Mouse (Mus musculus) adrenal gland, postnatal 4 days (tissue): Measurements from ENCODE around the gene Prep. TPM values are rescaled to one million over a fixed set of nuclear protein-coding genes. Genes with fewer than 3 reads are reported as not detected.

Experiments used
- DNase-seq, 2 experiments: peaks; one replicate each; pipeline ENCODE4 v3.0.0; 2021 to 2022; ENCODE audit warnings: low spot score in 2 of 2, mixed read lengths in 2 of 2
- total RNA-seq, 2 experiments: library from RNA; stranded (reverse); gene quantifications; 2 replicates each; pipeline ENCODE4 v1.2.3; 2021

Gene Prep
- total RNA-seq, 2 experiments from 2014 or later = 21.2 to 21.6 TPM

- no peak for DNase-seq
These were observed 47.5 kb downstream of the Prep start for GRCm38 (mm10) chr10:45114462-45114861.

GRCm38 (mm10) chr10:45116832-45117231 lies 49.8 kb downstream of the Prep start:
- DNase-seq = no peak

- DNase-seq = no peak
These were observed 51.4 kb downstream of the Prep start for GRCm38 (mm10) chr10:45118389-45118788.

GRCm38 (mm10) chr10:45121637-45122036 lies 54.6 kb downstream of the Prep start:
- DNase-seq = no peak

DNA sequence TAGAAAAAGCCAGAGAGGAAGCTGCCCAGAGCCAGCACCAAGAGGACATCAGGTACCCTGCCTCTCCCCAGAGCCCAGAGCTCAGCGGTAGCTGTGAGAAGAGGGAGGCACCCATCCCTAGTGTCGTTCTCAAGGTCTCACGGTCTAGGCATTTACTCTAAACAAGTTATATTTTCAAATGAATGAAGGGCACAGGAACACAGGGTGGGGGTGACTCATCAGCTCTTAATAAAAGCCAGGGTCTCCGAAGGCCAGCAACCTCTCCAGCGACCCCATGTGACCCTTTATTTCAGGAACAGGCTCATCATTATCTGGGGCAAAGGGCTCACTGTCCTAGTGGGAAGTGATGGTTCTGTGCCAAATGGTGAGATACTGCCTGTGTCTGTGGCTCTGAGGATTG lies 55.5 kb downstream of the Prep start:
- DNase-seq = no peak

GRCm38 (mm10) chr10:45123011-45123410 lies 56.0 kb downstream of the Prep start:
- no peak for DNase-seq

GRCm38 (mm10) chr10:45129105-45129504 lies 62.1 kb downstream of the Prep start:
- DNase-seq = no peak

DNA sequence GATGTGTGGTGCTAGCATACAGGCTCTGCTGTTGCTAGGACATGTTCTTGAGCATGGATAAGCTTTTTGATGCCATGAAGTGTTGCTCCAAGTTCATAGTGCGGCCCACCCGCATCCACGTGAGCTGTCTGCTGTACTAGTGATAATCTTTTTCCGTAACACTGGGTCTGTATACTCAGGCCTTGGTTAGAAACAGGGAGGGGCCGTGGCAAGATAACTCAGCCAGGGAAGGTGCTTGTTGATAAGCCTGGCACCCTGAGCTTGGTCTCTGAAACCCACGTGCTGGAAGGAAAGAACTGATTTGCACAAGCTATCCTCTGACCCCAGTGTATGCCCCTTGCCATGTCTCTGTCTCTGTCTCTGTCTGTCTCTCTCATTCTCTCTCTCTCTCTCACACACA lies 63.0 kb downstream of the Prep start:
- no peak for DNase-seq

GRCm38 (mm10) chr10:45132371-45132770 lies 65.4 kb downstream of the Prep start:
- DNase-seq = no peak

DNA sequence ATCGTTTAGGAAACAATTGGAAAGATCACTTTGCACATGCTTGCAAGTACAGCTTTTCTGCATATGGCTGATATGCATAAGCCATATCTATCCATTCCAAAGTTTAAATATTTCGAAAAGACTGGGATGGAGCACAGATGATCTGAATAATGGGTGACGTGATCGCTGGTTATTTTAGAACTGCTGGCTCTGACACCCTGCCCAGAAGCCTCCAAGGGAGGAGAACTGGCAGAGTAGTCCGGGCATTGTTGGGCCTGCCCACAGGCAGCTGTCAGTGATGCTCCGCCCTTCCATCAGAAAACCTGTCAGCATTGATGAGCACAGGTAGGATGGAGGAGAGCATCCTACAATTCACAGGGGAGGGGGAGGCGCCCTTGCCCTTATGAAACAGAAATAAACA lies 69.8 kb downstream of the Prep start:
- DNase-seq = no peak

DNA sequence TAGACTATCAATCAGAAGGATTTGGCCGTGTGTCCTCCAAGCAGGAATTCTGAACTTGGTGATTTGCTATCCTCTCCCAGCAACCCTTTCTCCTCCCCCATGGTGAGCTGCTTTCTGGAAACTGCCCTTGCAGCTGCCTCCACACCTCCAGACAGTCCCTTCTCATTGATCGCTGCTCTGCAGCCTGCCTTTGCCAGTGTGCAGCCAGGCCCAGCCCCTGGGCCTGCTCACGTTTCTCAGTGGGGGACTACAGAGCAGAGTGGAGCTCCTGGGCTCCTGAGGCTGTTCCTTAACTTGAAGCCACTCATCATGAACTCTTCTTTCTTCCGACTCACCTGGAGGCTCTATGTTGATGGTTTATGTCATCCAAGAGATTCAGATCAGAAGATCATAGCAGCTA lies 72.9 kb downstream of the Prep start:
- no peak for DNase-seq

DNA sequence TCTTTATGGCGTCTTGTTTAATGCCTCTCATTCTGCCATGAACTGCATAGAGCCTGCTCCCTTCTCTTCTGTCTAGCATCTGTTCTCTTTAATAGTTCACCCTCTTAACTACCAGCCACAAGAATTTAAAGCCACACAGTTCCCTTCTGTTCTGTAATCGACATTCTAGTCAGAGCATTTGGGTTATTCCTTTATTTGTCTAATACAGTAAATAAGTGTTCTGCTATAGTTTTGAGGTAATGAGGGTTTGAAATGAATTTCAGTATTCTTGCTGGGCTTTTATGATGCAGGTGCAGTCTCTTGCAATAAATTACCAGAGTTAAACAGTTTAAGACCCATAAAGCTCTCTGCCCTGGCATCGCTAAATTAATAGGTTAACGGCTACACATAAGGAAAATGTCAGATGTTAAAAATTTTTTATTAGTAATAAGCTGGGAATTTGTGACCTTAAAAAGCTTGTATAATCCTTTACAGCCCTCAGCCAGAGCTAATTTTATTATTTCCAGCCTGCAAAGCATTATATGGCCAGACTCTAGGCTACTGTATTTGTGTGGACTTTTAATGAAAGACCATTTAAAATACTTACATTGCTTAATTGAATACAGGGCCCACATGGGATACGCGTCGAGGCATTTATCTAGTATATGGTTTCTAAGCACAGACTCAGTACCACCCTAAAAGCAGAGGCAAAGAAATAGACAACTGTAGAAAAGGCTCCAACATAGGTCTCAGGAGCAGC lies 73.6 kb downstream of the Prep start:
- DNase-seq = no peak

- no peak for DNase-seq
These were observed 75.4 kb downstream of the Prep start for GRCm38 (mm10) chr10:45142359-45142758.

DNA sequence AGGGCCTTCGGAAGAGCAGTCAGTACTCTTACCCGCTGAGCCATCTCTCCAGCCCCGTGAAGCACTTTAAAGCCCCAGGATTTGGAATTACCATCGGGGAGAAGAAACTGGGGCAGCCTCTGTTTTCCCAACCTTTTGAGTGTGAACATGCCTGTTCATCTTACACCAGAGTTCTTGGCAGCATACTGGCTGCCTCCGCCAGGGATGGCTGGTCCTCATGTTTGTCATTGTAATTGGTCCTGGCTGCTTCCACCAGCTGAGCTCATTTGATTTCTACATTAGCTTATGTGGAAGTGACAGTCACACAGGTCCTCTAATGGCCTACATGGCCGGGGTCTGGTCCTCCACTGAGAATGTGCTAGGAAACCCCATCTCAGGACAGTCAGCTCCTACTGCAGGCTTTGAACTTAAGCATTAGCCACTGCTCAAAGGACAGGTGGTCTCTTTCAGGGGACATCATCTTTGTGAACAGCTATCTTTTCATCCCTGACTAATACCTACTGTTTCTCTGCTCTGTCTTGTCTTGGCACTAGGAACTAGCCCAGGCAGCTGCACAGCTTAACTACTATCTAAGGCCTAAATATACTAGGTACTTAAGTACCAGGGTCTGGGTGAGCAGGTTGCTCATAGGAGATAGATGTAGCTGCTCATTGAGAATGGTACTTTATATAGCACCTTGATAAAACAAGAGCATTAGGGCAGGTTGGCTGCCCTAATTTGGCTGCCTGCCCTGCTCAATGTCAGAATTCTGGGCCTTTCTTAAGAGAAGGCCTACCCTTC lies 77.2 kb downstream of the Prep start:
- DNase-seq = no peak

GRCm38 (mm10) chr10:45146821-45147220 lies 79.8 kb downstream of the Prep start:
- DNase-seq = no peak

DNA sequence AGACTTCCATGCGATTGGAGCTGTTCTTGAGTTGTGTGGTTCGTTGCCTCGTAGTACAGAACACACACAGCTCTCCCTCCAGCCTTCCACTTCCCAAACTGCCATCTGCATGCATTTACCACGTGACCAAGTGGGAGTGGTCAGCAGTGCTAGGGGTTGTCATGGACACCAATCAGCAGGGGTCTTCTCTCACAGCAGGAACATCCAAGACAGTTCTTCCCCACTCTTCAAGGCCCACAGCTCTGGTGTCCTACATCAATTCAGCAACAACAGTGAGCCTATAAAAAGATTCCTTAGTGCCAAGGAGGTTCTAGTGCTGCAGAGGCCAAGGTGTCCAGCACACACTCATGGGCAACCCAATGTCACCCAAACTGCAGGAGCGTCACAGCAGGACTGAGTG lies 84.1 kb downstream of the Prep start:
- no peak for DNase-seq

- DNase-seq = no peak
These were observed 85.0 kb downstream of the Prep start for GRCm38 (mm10) chr10:45151771-45152692.

DNA sequence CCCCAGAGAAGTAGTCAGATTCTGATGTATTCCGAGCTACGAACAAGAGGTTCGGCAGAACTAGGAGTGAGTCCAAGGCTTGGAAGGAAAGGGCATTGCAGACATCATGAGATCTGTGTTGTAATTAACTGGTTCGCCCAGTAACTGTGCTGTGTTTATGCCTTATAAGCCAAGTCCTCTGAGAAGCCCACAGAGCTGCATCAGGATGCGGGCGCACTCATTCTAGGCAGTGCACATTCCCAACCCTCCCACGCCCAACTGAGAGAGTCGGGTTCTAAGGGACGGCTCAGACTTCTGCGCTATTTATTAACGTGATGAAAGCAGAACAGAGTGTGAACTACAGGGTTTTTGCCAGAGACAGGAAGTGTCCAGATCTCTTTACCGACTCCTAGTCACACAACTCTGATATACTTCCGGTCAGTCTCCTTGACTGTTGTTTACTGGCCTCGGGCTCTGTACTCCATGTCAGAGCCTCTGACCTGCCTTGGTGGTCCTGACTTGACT lies 87.6 kb downstream of the Prep start:
- no peak for DNase-seq

- DNase-seq = no peak
These were observed 98.8 kb downstream of the Prep start for GRCm38 (mm10) chr10:45165851-45166250.

- DNase-seq = no peak
These were observed 106.9 kb downstream of the Prep start for GRCm38 (mm10) chr10:45173927-45174326.

DNA sequence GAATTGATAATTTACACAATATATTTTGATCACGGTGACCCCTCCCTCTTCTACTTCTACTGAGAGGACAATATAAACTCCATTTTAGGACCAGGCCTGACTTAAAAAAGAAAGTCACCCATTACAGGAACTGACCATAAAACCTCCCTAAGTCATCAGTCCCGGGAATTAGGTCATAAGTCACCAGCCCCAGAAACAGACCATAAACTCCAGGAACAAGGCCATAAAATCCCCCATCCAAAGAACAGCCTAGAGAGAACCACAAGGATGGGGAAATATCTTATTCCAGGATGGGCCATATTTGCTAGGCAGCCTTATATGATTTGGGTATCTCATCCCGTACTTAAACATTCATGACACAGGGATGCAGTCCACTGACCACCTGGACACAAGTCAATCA lies 107.3 kb downstream of the Prep start:
- DNase-seq = no peak
